Mouse (Mus musculus): ENCODE results near the gene Sfrp5.

DNA sequence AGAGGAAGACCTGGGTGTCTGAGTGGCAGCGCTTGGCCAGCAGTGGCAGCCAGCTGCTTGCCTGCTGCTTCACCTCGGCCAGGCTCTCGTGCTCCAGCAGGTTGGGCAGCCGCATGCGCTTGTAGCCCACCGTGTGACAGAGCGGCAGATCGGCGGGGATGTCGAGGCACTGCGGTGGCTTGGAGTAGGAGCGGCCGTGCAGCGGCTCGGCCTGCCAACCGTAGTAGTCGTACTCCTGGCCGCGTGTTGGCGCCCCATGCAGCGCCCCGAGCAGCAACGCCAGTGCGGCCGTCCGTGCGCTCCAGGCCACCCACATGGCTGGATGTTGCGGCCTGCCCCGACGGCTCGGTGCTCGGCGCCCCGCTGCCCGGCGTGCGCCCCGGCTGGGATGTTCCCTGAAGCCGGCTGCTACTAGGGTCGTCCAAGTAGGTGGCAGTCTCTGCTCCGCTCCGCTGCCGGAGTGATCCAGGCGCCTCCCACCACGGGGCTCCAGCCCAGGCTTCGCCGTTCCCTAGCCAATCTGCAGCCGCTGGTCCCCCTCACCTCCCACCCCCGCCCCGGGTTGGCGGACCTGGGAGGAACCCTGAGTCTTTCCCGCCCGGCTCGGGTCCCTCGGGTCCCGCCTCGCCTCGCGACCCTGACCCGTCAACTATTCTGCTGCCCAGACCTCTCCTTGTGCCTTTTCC, at the start of gene Sfrp5:
- TF ChIP-seq CTCF (IDR thresholded peaks at IDR 0.05; ENCODE audit: low read depth, low read length), result no peak
- no peak for TF ChIP-seq POLR2A (IDR thresholded peaks at IDR 0.05; ENCODE audit: borderline replicate concordance, low read depth, low read length)
